Comparison of ENCODE assay signal across 13 mouse cellular contexts in genomic region chr1:83223072-83223471, GRCm38 (mm10).
A peak's percentile ranks its signal among the peaks of the same experiment; 100 is the strongest.
DNase-seq lines count a peak whose midpoint lies in the region; ATAC-seq and TF ChIP-seq lines count a peak whose summit lies in the region.
"Had no signal": no experiment of that assay in that cellular context is flagged by ENCODE, and none has a peak within 500 bp of the region (broad histone marks: within the 10 kb centered on the region; RNA-seq: fewer than 3 reads in every experiment).

No protein-coding gene starts in this region.

- no peaks in the 10 kb centered on the region for H3K9me3 ChIP-seq in hindbrain, postnatal 0 days (ENCODE audit: low read length)
- H3K9me3 ChIP-seq in hindbrain, embryonic 13.5 days: no peaks in the 10 kb centered on the region
- H3K9me3 ChIP-seq: hindbrain, embryonic 15.5 days; midbrain, embryonic 10.5 days had no signal

- peak; percentile 27 for DNase-seq in cerebellum, adult 8-10 months
- no peak for DNase-seq in cerebellum, adult 11-12 months
- DNase-seq in hindbrain, postnatal 0 days (ENCODE audit: low spot score): peak; percentile 67
- DNase-seq in 3T3-L1 (ENCODE audit: low read depth, low spot score): peak; percentile 5
- DNase-seq in brain, adult 2 months (ENCODE audit: low read depth, low spot score): peak; percentile 68
- no peak for DNase-seq in right cerebral cortex, postnatal 10 days (ENCODE audit: low spot score in 2 of 2)
- DNase-seq in kidney, postnatal 4 days: no peak
- DNase-seq: B cell, adult 2 months; kidney, postnatal 25 days; left cerebral cortex, postnatal 4 days had no signal

- no peak for ATAC-seq in hindbrain, postnatal 0 days
- no peak for ATAC-seq in hindbrain, embryonic 13.5 days (ENCODE audit: low FRiP score)

- peak; percentile 70 for TF ChIP-seq CTCF in hindbrain, postnatal 0 days (IDR thresholded peaks at IDR 0.05; ENCODE audit: low read depth)

- no peak overlapping the region for H3K27ac ChIP-seq in hindbrain, postnatal 0 days
- no peak overlapping the region for H3K27ac ChIP-seq in hindbrain, embryonic 13.5 days
- H3K27ac ChIP-seq: hindbrain, embryonic 15.5 days; midbrain, embryonic 10.5 days had no signal

- WGBS in hindbrain, postnatal 0 days: 64% methylated on average over 1 of the region's 1 CpGs
- 61% methylated on average over 1 of the region's 1 CpGs for WGBS in hindbrain, embryonic 13.5 days

- no peaks in the 10 kb centered on the region for H3K27me3 ChIP-seq in hindbrain, postnatal 0 days (ENCODE audit: insufficient read depth, low read length)
- H3K27me3 ChIP-seq in hindbrain, embryonic 13.5 days: no peaks in the 10 kb centered on the region
- H3K27me3 ChIP-seq: hindbrain, embryonic 15.5 days had no signal

- no peaks in the 10 kb centered on the region for H3K4me1 ChIP-seq in hindbrain, postnatal 0 days (ENCODE audit: insufficient read depth, low read length)
- no peaks in the 10 kb centered on the region for H3K4me1 ChIP-seq in hindbrain, embryonic 13.5 days (replicated peaks)
- H3K4me1 ChIP-seq: hindbrain, embryonic 15.5 days; midbrain, embryonic 10.5 days had no signal

- H3K36me3 ChIP-seq in hindbrain, postnatal 0 days (ENCODE audit: insufficient read depth, low read length): no peaks in the 10 kb centered on the region
- H3K36me3 ChIP-seq in hindbrain, embryonic 13.5 days: no peaks in the 10 kb centered on the region
- H3K36me3 ChIP-seq: hindbrain, embryonic 15.5 days; midbrain, embryonic 10.5 days had no signal

- H3K9ac ChIP-seq in hindbrain, postnatal 0 days (replicated peaks; ENCODE audit: low read length): no peak overlapping the region
- no peak overlapping the region for H3K9ac ChIP-seq in hindbrain, embryonic 13.5 days
- H3K9ac ChIP-seq: hindbrain, embryonic 15.5 days had no signal

- no peak overlapping the region for H3K4me2 ChIP-seq in hindbrain, postnatal 0 days (ENCODE audit: low read depth, low read length)
- H3K4me2 ChIP-seq in hindbrain, embryonic 13.5 days: no peak overlapping the region
- H3K4me2 ChIP-seq: hindbrain, embryonic 15.5 days had no signal

- H3K4me3 ChIP-seq in hindbrain, postnatal 0 days (ENCODE audit: low read length): no peak overlapping the region
- no peak overlapping the region for H3K4me3 ChIP-seq in hindbrain, embryonic 13.5 days
- H3K4me3 ChIP-seq: hindbrain, embryonic 15.5 days; midbrain, embryonic 10.5 days had no signal

Comparison
In these comparisons a context has a peak if more than half of its experiments do, and no peak if none do; other contexts are left out.
1. DNase-seq: peak in cerebellum, adult 8-10 months (single experiment), hindbrain, postnatal 0 days (single experiment), 3T3-L1 (single experiment) and brain, adult 2 months (single experiment); none in cerebellum, adult 11-12 months (single experiment), right cerebral cortex, postnatal 10 days (0 of 2) and kidney, postnatal 4 days (0 of 2).